Mouse (Mus musculus): Measurements from ENCODE around the gene Pla2g1b. TPM values are rescaled to one million over a fixed set of nuclear protein-coding genes. Genes with fewer than 3 reads are reported as not detected.
"Not testable (repeated sequence)": the region's sequence is repeated elsewhere in the genome, so short reads cannot be mapped to it uniquely, and the experiment has no call there.

The Pla2g1b gene
- polyA plus RNA-seq, 1 experiment from 2014 or later = not detected

DNA sequence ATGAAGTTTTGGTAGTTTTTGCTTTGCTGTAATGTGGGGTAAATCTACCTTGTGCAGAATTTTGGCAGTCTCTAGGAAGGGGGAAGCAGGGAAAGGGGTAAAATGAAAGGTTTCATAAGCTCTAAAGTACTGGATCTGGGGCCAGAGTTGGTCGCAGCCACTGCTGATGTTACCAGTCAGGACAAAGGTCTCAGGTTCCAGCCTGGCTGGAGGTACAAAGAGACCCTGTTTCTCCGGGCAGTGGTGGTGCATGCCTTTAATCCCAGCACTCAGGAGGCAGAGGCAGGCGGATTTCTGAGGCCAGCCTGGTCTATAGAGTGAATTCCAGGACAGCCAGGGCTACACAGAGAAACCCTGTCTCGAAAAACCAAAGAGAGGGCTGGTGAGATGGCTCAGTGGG lies 39.6 kb downstream of the Pla2g1b start:
- not testable (repeated sequence) for H3K36me3 ChIP-seq (replicated peaks); H3K9ac ChIP-seq; ATAC-seq (ENCODE audit: low FRiP score); H3K27ac ChIP-seq; H3K27me3 ChIP-seq; H3K4me2 ChIP-seq; H3K4me3 ChIP-seq (replicated peaks); H3K9me3 ChIP-seq
- peaks cover 36% of the 10 kb centered on the region for H3K4me1 ChIP-seq
- WGBS = 70% methylated on average over 4 of the region's 4 CpGs

- Histone ChIP-seq H3K9me3 (no peaks in the 10 kb centered on the region), H3K4me3 (replicated peaks) (peak within 1 kb of the TSS; percentile 89), H3K36me3 (replicated peaks) (no peaks in the 10 kb centered on the region), H3K9ac (peak within 1 kb of the TSS; percentile 84), H3K27me3 (peaks cover 9% of the 10 kb centered on the region; the same call in 1 of the 2 replicates), H3K4me2 (peak within 1 kb of the TSS; percentile 82), H3K4me1 (peaks cover 36% of the 10 kb centered on the region), H3K27ac (peak within 1 kb of the TSS; percentile 73)
- under 1% methylated on average over 68 of the region's 74 CpGs for WGBS
- ATAC-seq (ENCODE audit: low FRiP score) = peak; percentile 85
Observed at GRCm38 (mm10) chr5:115506454-115507201, 40.6 kb downstream of the Pla2g1b start, which contains the start of gene Pxn. Pxn (plus strand) TSS chr5:115506676.

- Histone ChIP-seq H3K9me3 (no peaks in the 10 kb centered on the region), H3K4me3 (replicated peaks) (peak overlapping the region; percentile 89), H3K36me3 (replicated peaks) (no peaks in the 10 kb centered on the region), H3K27ac (no peak overlapping the region), H3K4me2 (peak overlapping the region; percentile 82), H3K27me3 (peaks cover 9% of the 10 kb centered on the region; the same call in 1 of the 2 replicates), H3K9ac (peak overlapping the region; percentile 84), H3K4me1 (peaks cover 36% of the 10 kb centered on the region)
- peak; percentile 17; the same call in 1 of the 2 replicates for ATAC-seq (ENCODE audit: low FRiP score)
- WGBS = 30% methylated on average over 12 of the region's 12 CpGs
Observed at GRCm38 (mm10) chr5:115507267-115507980, 41.4 kb downstream of the Pla2g1b start.

DNA sequence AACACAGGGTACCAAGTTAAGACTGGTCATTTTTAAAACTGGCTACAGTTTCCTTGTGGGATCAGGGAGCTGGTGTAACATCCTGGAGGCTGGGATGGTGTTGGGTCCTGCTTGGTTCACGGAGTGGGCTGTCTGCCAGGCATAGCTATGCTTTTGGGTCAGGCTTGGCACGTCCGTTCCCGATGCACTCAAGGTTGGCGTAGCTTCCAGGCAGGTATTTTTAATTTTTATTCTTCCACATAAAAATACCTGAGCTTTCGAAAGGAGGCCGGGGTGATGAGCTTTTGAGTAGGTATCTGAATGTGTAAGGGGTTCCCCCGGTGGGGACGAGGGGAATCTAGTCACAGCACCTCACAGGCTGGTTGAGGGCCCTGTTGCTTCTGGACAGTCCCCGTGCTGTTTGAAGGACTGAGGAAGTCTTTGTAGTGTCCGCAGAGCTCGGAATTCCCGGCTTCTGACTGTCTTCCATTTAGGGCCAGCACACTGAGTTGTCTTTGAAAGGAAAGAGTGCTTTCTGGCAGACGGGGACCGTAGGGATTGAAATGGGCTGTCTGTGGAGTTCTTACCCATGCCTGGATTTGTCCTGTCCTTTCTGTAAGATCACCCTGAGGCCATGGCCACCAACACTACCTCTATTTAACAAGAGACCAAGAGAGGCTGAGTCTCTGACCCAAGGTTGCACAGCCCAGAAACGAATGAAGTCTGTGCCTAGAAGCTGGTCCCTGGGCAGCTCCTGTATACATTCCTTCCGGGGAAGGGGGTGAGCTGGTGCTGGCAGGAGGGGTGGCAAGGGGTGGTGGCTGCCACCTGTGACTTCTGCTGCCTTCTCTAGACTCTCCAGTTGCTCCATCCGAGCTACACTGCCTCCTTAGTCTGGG lies 42.2 kb downstream of the Pla2g1b start:
- Histone ChIP-seq H3K27me3 (peaks cover 9% of the 10 kb centered on the region; the same call in 1 of the 2 replicates), H3K9ac (peak overlapping the region; percentile 33), H3K4me1 (peaks cover 36% of the 10 kb centered on the region), H3K36me3 (replicated peaks) (no peaks in the 10 kb centered on the region), H3K4me2 (peak overlapping the region; percentile 82), H3K27ac (no peak overlapping the region), H3K4me3 (replicated peaks) (peak overlapping the region; percentile 89), H3K9me3 (no peaks in the 10 kb centered on the region)
- WGBS = 44% methylated on average over 18 of the region's 18 CpGs
- ATAC-seq (ENCODE audit: low FRiP score) = no peak

- peak overlapping the region; percentile 33 for H3K9ac ChIP-seq
- peaks cover 9% of the 10 kb centered on the region; the same call in 1 of the 2 replicates for H3K27me3 ChIP-seq
- no peak for ATAC-seq (ENCODE audit: low FRiP score)
- H3K36me3 ChIP-seq (replicated peaks) = no peaks in the 10 kb centered on the region
- no peak overlapping the region for H3K27ac ChIP-seq
- H3K4me1 ChIP-seq = peaks cover 36% of the 10 kb centered on the region
- H3K9me3 ChIP-seq = no peaks in the 10 kb centered on the region
- peak overlapping the region; percentile 82 for H3K4me2 ChIP-seq
- peak overlapping the region; percentile 14 for H3K4me3 ChIP-seq (replicated peaks)
- 31% methylated on average over 10 of the region's 10 CpGs for WGBS
Observed at GRCm38 (mm10) chr5:115508859-115509147, 42.7 kb downstream of the Pla2g1b start.

DNA sequence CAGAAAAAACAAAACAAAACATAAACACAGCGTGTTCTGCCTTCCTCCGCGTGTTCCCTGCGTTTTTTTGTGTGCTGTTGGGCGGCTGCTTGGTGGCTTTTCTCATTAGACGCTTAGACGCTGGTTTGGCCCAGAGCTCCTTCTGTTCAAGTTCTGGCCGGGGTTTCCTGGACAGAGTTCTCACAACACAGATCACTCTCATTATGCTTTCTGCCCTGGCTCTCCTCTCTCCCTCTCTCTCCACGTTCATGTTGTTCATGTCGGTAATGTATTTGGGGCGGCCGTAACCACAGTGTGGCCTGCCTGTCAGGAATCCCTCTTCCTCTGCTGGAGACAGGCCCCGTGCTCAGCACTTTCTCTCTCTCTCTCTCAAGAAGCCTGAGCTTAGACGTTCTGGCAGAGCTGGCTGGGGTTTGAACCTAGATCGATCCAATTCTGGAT lies 43.3 kb downstream of the Pla2g1b start:
- H3K4me2 ChIP-seq = peak overlapping the region; percentile 82; the same call in 1 of the 2 replicates
- H3K27ac ChIP-seq = 0 out of 2 replicates have a peak overlapping the region, but pooled peaks have one; percentile 2
- H3K27me3 ChIP-seq = peaks cover 9% of the 10 kb centered on the region; the same call in 1 of the 2 replicates
- no peaks in the 10 kb centered on the region for H3K36me3 ChIP-seq (replicated peaks)
- no peaks in the 10 kb centered on the region for H3K9me3 ChIP-seq
- 48% methylated on average over 15 of the region's 15 CpGs for WGBS
- ATAC-seq (ENCODE audit: low FRiP score) = no peak
- no peak overlapping the region for H3K4me3 ChIP-seq (replicated peaks)
- 0 out of 2 replicates have a peak overlapping the region, but pooled peaks have one; percentile 33 for H3K9ac ChIP-seq
- H3K4me1 ChIP-seq = peaks cover 38% of the 10 kb centered on the region

GRCm38 (mm10) chr5:115509790-115510689 lies 44.0 kb downstream of the Pla2g1b start:
- Histone ChIP-seq H3K4me3 (replicated peaks) (no peak overlapping the region), H3K4me1 (peaks cover 45% of the 10 kb centered on the region), H3K36me3 (replicated peaks) (no peaks in the 10 kb centered on the region), H3K9ac (0 out of 2 replicates have a peak overlapping the region, but pooled peaks have one; percentile 33), H3K27me3 (peaks cover 9% of the 10 kb centered on the region; the same call in 1 of the 2 replicates), H3K4me2 (no peak overlapping the region; the same call in 1 of the 2 replicates), H3K9me3 (no peaks in the 10 kb centered on the region), H3K27ac (0 out of 2 replicates have a peak overlapping the region, but pooled peaks have one; percentile 2)
- WGBS = 61% methylated on average over 15 of the region's 15 CpGs
- no peak for ATAC-seq (ENCODE audit: low FRiP score)

GRCm38 (mm10) chr5:115512375-115512774 lies 46.3 kb downstream of the Pla2g1b start:
- Histone ChIP-seq H3K27ac (no peak overlapping the region), H3K4me2 (no peak overlapping the region), H3K4me1 (peaks cover 43% of the 10 kb centered on the region), H3K27me3 (peaks cover 9% of the 10 kb centered on the region; the same call in 1 of the 2 replicates), H3K9me3 (no peaks in the 10 kb centered on the region), H3K4me3 (replicated peaks) (no peak overlapping the region), H3K9ac (no peak overlapping the region), H3K36me3 (replicated peaks) (no peaks in the 10 kb centered on the region)
- 90% methylated on average over 7 of the region's 7 CpGs for WGBS
- no peak for ATAC-seq (ENCODE audit: low FRiP score)

GRCm38 (mm10) chr5:115513246-115513645 lies 47.2 kb downstream of the Pla2g1b start:
- Histone ChIP-seq H3K4me1 (peaks cover 35% of the 10 kb centered on the region), H3K4me3 (replicated peaks) (no peak overlapping the region), H3K27ac (no peak overlapping the region), H3K4me2 (no peak overlapping the region), H3K9ac (no peak overlapping the region), H3K27me3 (peaks cover 2% of the 10 kb centered on the region; the same call in 1 of the 2 replicates), H3K9me3 (no peaks in the 10 kb centered on the region), H3K36me3 (replicated peaks) (no peaks in the 10 kb centered on the region)
- no peak for ATAC-seq (ENCODE audit: low FRiP score)
- 92% methylated on average over 14 of the region's 14 CpGs for WGBS

GRCm38 (mm10) chr5:115513721-115514120 lies 47.7 kb downstream of the Pla2g1b start:
- Histone ChIP-seq H3K9ac (no peak overlapping the region), H3K27me3 (no peaks in the 10 kb centered on the region), H3K4me3 (replicated peaks) (no peak overlapping the region), H3K9me3 (no peaks in the 10 kb centered on the region), H3K27ac (no peak overlapping the region), H3K4me2 (no peak overlapping the region), H3K4me1 (peaks cover 30% of the 10 kb centered on the region), H3K36me3 (replicated peaks) (no peaks in the 10 kb centered on the region)
- ATAC-seq (ENCODE audit: low FRiP score) = no peak
- WGBS = 95% methylated on average over 16 of the region's 16 CpGs

GRCm38 (mm10) chr5:115514346-115514745 lies 48.3 kb downstream of the Pla2g1b start:
- 83% methylated on average over 6 of the region's 6 CpGs for WGBS
- H3K36me3 ChIP-seq (replicated peaks) = no peaks in the 10 kb centered on the region
- H3K4me1 ChIP-seq = peaks cover 24% of the 10 kb centered on the region
- H3K4me2 ChIP-seq = no peak overlapping the region
- H3K27me3 ChIP-seq = no peaks in the 10 kb centered on the region
- 0 out of 2 replicates have a peak overlapping the region, but pooled peaks have one; percentile 1 for H3K9ac ChIP-seq
- no peaks in the 10 kb centered on the region for H3K9me3 ChIP-seq
- ATAC-seq (ENCODE audit: low FRiP score) = no peak
- no peak overlapping the region for H3K4me3 ChIP-seq (replicated peaks)
- peak overlapping the region; percentile 54; the same call in 1 of the 2 replicates for H3K27ac ChIP-seq

Measured in forebrain, embryonic 12.5 days (tissue).